Mouse (Mus musculus) layer of hippocampus, postnatal 10 days (tissue): ENCODE measurements around the gene Lalba. TPM values are rescaled to one million over a fixed set of nuclear protein-coding genes. Genes with fewer than 3 reads are reported as not detected.
"Not testable (repeated sequence)": the region's sequence is repeated elsewhere in the genome, so short reads cannot be mapped to it uniquely, and the experiment has no call there.

ENCODE experiments used
- DNase-seq, 2 experiments: peaks; one replicate each; pipeline ENCODE4 v3.0.0; 2021; ENCODE audit warnings: low spot score in 2 of 2
- microRNA-seq, 2 experiments: library from miRNA; unstranded; fragments of <30 nt; microRNA quantifications; one replicate each; pipeline ENCODE4 v1.2.0; 2021
- total RNA-seq, 2 experiments: library from RNA; stranded (reverse); gene quantifications; 2 replicates each; pipeline ENCODE4 v1.2.3; 2021

The Lalba gene
- total RNA-seq, 2 experiments from 2014 or later = not detected

GRCm38 (mm10) chr15:98492102-98492501, 9.6 kb upstream of the Lalba start, which contains the start of gene Olfr279:
TSS of gene Olfr279 (plus strand) at chr15:98492402.
- DNase-seq = no peak

DNA sequence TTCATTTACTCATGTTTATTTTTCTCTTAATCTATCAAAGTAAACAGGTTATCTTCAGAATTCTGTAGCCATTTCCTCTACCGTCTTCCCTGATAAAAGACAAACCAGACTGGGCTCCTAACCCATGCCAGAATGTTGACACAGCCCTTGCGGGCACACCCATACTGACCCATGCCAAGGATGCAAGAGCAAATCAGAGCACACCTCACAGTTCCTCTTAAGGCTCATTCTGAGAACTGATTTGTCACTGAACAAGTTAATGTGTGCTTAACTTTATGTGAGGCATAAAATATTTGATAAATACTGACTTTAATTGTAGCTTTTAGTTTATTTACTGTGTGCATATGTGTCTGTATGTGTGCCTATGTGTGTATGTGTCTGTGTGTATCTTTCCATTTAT, 8.8 kb upstream of the Lalba start:
- no peak for DNase-seq

DNA sequence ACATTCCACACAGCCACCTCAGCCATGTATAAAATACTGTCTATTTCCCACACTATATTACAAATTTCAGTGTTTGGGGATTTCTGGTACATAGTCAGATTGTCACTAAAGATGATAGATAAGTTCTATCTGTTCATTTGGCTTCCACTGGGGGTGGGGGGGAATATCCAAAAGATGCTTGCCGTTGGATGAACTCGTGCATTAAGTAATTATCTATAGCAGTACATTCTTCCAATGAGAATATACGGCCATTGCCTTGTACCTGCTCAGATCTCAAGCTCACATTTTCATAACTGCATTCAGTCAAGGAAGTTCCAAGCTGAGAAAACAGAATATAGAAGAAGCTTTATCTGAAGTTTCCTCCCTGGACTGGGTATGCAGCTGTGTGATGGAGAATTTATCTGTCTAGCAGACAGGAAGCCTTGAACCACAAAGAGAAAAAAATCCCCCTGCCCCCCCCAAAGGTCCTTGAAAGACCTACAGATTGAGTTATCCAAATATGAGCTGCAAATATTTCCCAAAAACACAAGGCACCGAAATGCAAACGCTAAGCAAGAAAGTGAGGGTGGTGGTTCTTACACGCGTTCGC, 4.0 kb upstream of the Lalba start:
- no peak for DNase-seq

GRCm38 (mm10) chr15:98483907-98484886, 1.7 kb upstream of the Lalba start:
- no peak for DNase-seq

- DNase-seq = no peak
These were observed 2.9 kb downstream of the Lalba start for GRCm38 (mm10) chr15:98479568-98480102.

DNA sequence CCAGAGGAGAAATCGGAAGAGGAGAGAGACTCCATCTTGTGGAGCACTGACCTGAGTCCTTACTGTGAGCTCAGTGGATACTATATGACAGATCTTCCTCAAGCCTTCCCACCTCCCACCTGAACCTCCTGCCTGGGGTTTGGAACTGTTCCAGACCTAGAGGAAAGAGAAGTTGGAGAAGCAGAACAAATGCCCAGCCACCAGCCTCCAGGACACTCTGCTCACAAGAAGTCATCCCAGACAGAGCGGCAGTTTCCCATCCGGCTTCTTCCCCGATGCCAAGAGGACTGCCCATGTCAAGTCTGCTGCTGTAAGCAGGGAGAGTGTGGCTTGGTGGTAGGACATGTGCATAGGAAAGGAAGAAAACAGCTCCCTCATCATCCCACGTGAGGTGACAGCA, 6.2 kb downstream of the Lalba start:
- no peak for DNase-seq

DNA sequence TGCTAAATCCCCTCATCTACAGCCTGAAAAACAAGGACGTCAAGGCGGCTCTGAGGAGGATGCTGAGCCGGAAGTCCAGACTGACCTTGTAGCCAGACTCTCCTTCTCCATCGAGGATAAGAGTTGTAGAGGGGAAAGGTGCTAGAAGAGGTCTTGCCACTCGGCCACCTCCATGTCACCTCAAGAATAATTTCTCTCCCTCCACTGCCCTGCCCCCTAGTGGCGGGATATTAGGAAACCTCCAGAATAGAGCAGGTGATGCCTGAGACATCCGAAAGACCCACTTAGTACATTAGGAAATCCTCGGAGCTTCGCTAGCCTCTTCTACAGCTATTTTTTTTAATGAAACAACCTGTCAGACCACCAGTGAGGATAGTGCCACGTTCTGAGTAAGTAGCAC, 7.1 kb downstream of the Lalba start:
- DNase-seq = peak; percentile 40 to 44

- DNase-seq = no peak
These were observed 7.6 kb downstream of the Lalba start for GRCm38 (mm10) chr15:98474958-98475357.

DNA sequence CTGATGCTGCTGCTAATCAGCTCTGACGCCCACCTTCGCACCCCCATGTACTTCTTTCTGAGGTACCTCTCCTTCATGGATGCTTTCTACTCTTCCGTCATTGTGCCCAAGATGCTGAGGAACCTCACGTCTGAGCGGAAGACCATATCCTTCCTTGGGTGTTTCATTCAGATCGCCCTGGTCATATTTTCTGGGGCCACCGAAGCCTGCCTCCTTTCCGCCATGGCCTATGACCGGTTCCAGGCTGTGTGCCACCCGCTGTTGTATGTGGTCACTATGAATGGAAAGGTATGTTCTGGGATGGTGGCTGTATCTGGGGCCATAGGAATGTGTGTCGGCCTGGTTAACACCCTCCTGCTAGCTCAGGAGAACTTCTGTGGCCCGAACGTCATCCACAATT, 11.0 kb downstream of the Lalba start:
- DNase-seq = no peak

GRCm38 (mm10) chr15:98469596-98469995, 12.9 kb downstream of the Lalba start, which contains the start of gene OR5BS1P:
TSS of gene OR5BS1P (plus strand) at chr15:98469896.
- no peak for DNase-seq

- no peak for DNase-seq
These were observed 30.2 kb downstream of the Lalba start, which contains the start of gene Olfr281 for GRCm38 (mm10) chr15:98452288-98452687. TSS of gene Olfr281 (plus strand) at chr15:98452588.

- no peak for DNase-seq
These were observed 34.0 kb downstream of the Lalba start for GRCm38 (mm10) chr15:98448521-98448920.

GRCm38 (mm10) chr15:98444561-98444960, 38.0 kb downstream of the Lalba start:
- no peak for DNase-seq

GRCm38 (mm10) chr15:98430925-98431324, 51.6 kb downstream of the Lalba start, which contains the start of gene Olfr282:
TSS of gene Olfr282 (plus strand) at chr15:98431225.
- not testable (repeated sequence) for DNase-seq

Small RNAs within 50 kb of the gene (microRNA-seq; reads per million reads assigned to microRNA genes)
- 2.7 to 3.6 reads per million in 2 experiments for gene Mir1291

Other genes with a start within 250 kb of the Lalba start
- not detected for gene Olfr286, start 248.3 kb downstream of the Lalba start, total RNA-seq
- gene H1fnt, start 225.4 kb downstream of the Lalba start, total RNA-seq = not detected
- gene Zfp641, start 186.6 kb downstream of the Lalba start, total RNA-seq = 1 to 10 TPM; 8.2 to 8.5 TPM
- gene Olfr285, start 165.4 kb downstream of the Lalba start, total RNA-seq = not detected
- not detected for gene Olfr284, start 141.7 kb downstream of the Lalba start, total RNA-seq
- not detected for gene Olfr283, start 101.8 kb downstream of the Lalba start, total RNA-seq
- not detected for gene Olfr282, start 51.5 kb downstream of the Lalba start, total RNA-seq
- gene Olfr281, start 30.1 kb downstream of the Lalba start, total RNA-seq = not detected
- not detected for gene OR5BS1P, start 12.8 kb downstream of the Lalba start, total RNA-seq
- not detected for gene Olfr279, start 9.7 kb upstream of the Lalba start, total RNA-seq
- 10 to 100 TPM; 71.9 to 73.2 TPM for gene Kansl2, start 51.5 kb upstream of the Lalba start, total RNA-seq
- 10 to 100 TPM; 36.0 to 51.6 TPM for gene Ccnt1, start 88.2 kb upstream of the Lalba start, total RNA-seq
- gene 4930415O20Rik, start 88.3 kb upstream of the Lalba start, total RNA-seq = not detected
- 10 to 100 TPM; 41.4 to 44.6 TPM for gene Adcy6, start 127.4 kb upstream of the Lalba start, total RNA-seq
- gene Cacnb3, start 148.1 kb upstream of the Lalba start, total RNA-seq = 100 to 1,000 TPM; 139 to 147 TPM
- 10 to 100 TPM; 78.3 to 81.4 TPM for gene Ddx23, start 180.2 kb upstream of the Lalba start, total RNA-seq
- 10 to 100 TPM; 31.2 to 34.3 TPM for gene Rnd1, start 194.7 kb upstream of the Lalba start, total RNA-seq
- 10 to 100 TPM in 1 of 2 experiments, 1 to 10 TPM in 1; 9.7 to 14.2 TPM for gene Ccdc65, start 225.5 kb upstream of the Lalba start, total RNA-seq
- gene Fkbp11, start 245.5 kb upstream of the Lalba start, total RNA-seq = 1 to 10 TPM; 2.2 to 2.6 TPM